Mouse (Mus musculus) B cell, adult 2 months (primary cell): ENCODE results near the gene 4921517D22Rik.

ENCODE experiments used
- DNase-seq, 2 experiments: peaks; one replicate each; pipeline ENCODE4 v3.0.0; 2022

The 4921517D22Rik gene

GRCm38 (mm10) chr13:59656975-59657388, 36.9 kb downstream of the 4921517D22Rik start:
- DNase-seq, result peak in 1 of 2 experiments; percentile 6

- DNase-seq, result peak; percentile 72
These were observed 37.5 kb downstream of the 4921517D22Rik start for GRCm38 (mm10) chr13:59656316-59656832.

GRCm38 (mm10) chr13:59655718-59656315, 38.1 kb downstream of the 4921517D22Rik start:
- no peak for DNase-seq

DNA sequence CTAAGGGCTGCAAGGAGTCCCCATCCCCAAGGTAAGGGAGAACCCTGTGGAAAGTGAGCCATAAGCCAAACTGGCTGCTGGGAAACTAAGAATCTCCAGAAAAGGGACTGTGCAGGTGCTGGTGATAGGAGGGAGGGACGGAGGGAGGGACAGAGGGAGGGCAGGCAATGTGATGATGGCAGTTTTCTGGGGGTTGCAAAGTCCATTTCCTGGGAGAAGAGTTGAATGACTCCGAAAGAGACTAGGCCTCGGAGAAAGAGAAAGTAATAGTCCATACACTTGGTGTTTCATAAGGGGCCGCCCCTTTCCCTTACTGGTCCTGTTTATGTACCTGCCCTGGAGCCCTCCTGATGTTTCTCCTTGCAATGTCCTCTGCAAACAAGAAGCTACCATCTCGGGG, 39.4 kb downstream of the 4921517D22Rik start:
- DNase-seq, result no peak

DNA sequence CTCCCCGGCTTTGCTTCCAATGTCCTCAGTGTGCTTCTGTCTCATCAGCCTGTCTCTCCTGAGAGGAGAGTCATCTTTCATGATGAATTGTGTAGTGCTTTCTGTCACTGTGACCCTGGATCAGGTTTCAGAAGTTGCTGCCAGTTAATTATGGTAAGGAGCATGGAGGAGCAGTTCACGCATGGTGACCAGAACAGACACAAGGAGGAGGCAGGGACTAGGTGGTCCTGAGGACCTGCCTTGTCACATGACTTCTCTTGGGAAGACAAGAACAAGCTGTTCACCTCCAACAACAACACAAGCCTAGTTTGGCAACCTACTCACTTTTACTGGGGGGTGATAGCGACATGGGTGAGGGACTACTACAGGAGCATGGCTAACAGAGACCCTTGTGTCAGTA, 40.8 kb downstream of the 4921517D22Rik start:
- no peak for DNase-seq

- DNase-seq, result no peak
These were observed 41.3 kb downstream of the 4921517D22Rik start for GRCm38 (mm10) chr13:59652651-59653050.

- no peak for DNase-seq
These were observed 44.1 kb downstream of the 4921517D22Rik start for GRCm38 (mm10) chr13:59649781-59650180.

DNA sequence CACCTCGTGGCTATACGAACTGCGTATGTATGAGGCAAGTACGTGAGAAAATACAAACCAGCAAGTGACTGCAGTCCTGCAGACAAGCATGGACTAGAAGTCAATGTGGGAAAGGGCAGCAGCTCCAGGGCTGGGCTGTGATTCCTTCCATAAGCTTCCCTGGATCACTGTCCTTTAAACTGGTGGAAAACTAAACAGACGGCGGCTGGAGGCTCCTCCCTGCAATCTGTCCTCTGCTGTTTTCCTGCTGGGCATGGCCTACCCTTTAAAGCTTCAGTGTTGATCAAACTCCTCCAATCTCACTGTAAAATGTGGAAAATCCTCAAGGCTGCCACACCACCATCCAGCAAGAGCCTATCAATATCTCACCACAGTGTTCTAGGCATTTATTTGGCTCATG, 45.3 kb downstream of the 4921517D22Rik start:
- no peak for DNase-seq

- no peak for DNase-seq
These were observed 46.4 kb downstream of the 4921517D22Rik start for GRCm38 (mm10) chr13:59647484-59647883.

DNA sequence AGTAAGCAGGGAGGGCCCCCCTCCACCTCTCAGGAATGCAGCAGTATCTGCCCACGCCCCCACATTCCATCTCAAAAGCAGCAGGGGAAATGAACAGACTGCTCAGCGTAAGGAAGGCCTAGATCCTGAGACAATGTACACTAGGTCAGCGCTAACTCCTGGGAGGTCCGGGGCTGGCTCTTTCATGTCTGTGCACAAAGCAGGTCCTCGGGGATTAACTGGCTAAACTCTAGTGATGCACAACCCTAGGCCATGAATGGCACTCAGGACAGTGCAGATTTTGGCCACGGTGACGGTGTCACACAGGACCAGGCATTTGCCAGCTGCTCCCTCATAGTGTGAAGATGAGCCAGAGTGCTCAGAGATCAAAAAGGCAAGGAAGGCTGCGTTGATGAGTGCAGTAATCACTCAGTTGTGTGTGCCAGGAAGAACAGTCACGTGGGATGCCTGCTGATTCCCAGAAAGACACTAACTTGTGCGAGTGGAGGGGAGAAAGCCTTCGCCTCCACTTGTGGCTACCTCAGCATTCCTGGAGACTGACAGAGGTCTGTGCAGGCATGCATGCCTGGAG, 47.1 kb downstream of the 4921517D22Rik start:
- DNase-seq, result no peak

DNA sequence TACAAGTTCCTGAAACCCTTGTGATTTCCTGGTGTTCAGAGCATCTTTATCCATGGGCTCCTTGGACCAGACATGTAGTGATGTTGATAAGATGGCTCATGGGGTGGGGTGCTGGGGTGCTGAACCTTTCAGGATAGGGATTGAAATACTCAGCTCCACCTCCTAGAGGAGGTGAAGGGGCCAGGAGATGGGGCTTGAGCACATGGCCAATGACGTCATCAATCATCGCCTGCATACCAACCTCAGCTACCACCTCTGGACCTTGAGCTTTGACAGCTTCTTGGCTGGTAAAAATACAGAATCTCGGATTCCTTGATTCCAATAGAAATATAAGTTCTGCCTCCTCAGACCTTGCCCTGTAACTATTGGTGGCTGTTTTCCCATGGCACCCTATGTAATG, 48.4 kb downstream of the 4921517D22Rik start:
- DNase-seq, result no peak

- no peak for DNase-seq
These were observed 51.1 kb downstream of the 4921517D22Rik start for GRCm38 (mm10) chr13:59642818-59643217.

GRCm38 (mm10) chr13:59640178-59640440, 53.8 kb downstream of the 4921517D22Rik start:
- no peak for DNase-seq

DNA sequence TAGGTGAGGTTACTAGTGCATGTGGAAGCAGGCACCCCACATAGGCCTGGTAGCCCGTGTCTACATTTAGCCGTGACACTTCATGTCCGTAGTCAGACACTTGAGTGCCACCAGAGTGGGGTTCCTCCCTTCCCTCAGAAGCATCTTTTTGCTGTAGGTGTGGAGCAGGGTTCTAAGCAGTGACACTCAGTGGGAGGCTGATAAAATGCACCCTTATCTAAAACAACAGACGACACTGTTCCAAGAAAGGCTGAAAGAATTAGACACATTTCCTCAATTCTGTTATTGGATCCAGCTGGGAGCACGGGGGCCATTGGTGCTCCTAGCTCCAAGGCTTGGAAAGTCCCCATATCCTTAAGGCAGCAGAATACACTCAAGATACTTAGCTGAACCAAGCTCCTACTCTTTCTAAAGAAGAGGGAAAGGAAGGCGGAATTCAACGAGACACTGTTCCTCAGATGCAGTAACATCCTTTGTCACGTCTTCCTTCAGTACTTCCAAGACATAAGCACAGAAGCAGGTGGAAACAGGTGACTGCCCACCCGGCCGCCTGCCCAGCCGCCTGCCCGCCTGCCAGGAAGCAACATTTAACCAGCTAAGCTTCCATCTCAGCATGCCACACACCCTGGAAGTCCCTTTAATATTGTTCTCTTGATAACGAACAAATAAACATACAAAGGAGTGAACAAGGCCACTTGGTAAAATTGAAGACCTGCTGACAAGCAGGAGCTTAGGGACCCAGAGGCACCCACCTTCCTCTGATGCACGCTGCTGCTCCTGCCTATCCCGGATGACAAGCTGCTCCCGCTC, 54.3 kb downstream of the 4921517D22Rik start:
- DNase-seq, result no peak

- DNase-seq, result no peak
These were observed 56.1 kb downstream of the 4921517D22Rik start for GRCm38 (mm10) chr13:59637800-59638199.
